ENCODE assay signal across 16 mouse cellular contexts in the genomic region with DNA sequence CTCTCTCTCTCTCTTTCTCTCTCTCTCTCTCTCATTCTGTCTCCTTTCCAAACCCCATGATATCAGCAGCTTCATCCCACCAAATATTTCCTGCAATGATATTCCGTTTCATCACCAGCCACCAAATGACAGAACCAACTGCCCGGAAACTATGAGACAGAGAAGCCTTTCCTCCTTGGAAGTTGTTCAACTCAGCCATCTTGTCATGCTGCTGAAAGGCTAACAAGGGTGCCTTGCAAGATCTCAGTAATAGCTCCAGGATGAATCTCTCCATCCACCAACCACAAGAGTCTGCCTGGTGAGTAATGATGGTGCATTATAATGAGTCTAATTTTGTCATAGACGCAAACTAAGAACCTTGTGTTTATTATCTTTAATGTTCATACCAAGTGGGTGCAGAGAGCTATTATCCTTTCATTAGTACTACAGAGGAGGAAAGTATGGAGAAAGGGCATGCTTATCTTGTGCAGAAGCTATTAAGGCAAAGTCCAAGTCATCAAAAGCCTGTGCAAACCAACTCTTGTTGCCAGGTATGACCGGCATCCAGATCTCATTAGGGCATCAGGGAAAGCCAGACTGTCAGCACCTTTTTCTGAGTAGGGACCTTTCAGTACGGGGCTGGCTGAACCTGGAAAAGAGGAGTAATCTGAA.
"Had no signal": no experiment of that assay in that cellular context is flagged by ENCODE, and none has a peak within 500 bp of the region (broad histone marks: within the 10 kb centered on the region; RNA-seq: fewer than 3 reads in every experiment).

No protein-coding gene starts in this region.

- H3K27me3 ChIP-seq: lung, embryonic 15.5 days had no signal

- H3K4me3 ChIP-seq: left cerebral cortex, adult 2 months; liver, embryonic 12.5 days; liver, embryonic 15.5 days; lung, embryonic 15.5 days; megakaryocyte, embryonic 14.5 days had no signal

- DNase-seq: kidney, postnatal 25 days; layer of hippocampus, postnatal 36 days; lung, adult 18-20 months; lung, postnatal 10 days; lung, postnatal 36 days; midbrain, embryonic 14.5 days; right cerebral cortex, postnatal 4 days; thymus, adult 18-20 months; thymus, postnatal 36 days had no signal

- H3K27ac ChIP-seq: kidney, postnatal 0 days; left cerebral cortex, adult 2 months; liver, embryonic 12.5 days; liver, embryonic 15.5 days; lung, embryonic 15.5 days had no signal

- H3K9ac ChIP-seq: liver, embryonic 12.5 days; liver, embryonic 15.5 days; lung, embryonic 15.5 days had no signal

- H3K4me2 ChIP-seq: liver, embryonic 12.5 days; liver, embryonic 15.5 days; lung, embryonic 15.5 days; midbrain, embryonic 11.5 days had no signal

- ATAC-seq: liver, embryonic 12.5 days had no signal

- H3K36me3 ChIP-seq: liver, embryonic 12.5 days; liver, embryonic 15.5 days; lung, embryonic 15.5 days had no signal

- H3K9me3 ChIP-seq: lung, embryonic 15.5 days had no signal
